Mouse (Mus musculus): ENCODE measurements around the gene Myl6.

- TF ChIP-seq CTCF (IDR thresholded peaks at IDR 0.05; ENCODE audit: low read depth): no peak
- TF ChIP-seq EP300 (IDR thresholded peaks at IDR 0.05; ENCODE audit: low read depth): no peak
These were observed 44.5 kb upstream of the Myl6 start for GRCm38 (mm10) chr10:128538340-128538870.

Measured in heart, postnatal 0 days (tissue).